Mouse (Mus musculus) MEL (cell line): ENCODE data around the gene Col10a1. TPM values are rescaled to one million over a fixed set of nuclear protein-coding genes. Genes with fewer than 3 reads are reported as not detected.

Experiments
- DNase-seq: peaks from one replicate; pipeline ENCODE4 v3.0.0; 2011; ENCODE audit warnings: low read depth, low spot score
- H3K27ac ChIP-seq: 2 replicates; pipeline ENCODE4 v1.5.1; 2012; ENCODE audit warnings: low read depth, mild to moderate bottlenecking, control low read depth, low read length, moderate library complexity; ENCODE audit not compliant: control insufficient read depth
- H3K27me3 ChIP-seq, 2 experiments: fragments of 150-350 bp in 1 of 2; sonication (generic) in 1 of 2; 2 replicates each; pipeline ENCODE4 v1.6.1; 2012; ENCODE audit warnings: low read length in 2 of 2, mild to moderate bottlenecking in 2 of 2, improper control_type of control experiment in 1 of 2, moderate library complexity in 1 of 2; ENCODE audit not compliant: insufficient read depth in 2 of 2, control insufficient read depth in 1 of 2
- H3K36me3 ChIP-seq, 2 experiments: 2 replicates each; pipeline ENCODE4 v1.6.1; 2012 to 2014; ENCODE audit warnings: low read length in 2 of 2, improper control_type of control experiment in 1 of 2, inconsistent platforms in 1 of 2, mild to moderate bottlenecking in 1 of 2; ENCODE audit not compliant: insufficient read depth in 2 of 2, control insufficient read depth in 1 of 2
- H3K4me1 ChIP-seq, 2 experiments: fragments of 150-350 bp in 1 of 2; sonication (generic) in 1 of 2; 2 replicates each; pipeline ENCODE4 v1.6.1; 2012; ENCODE audit warnings: low read length in 2 of 2, improper control_type of control experiment in 1 of 2, mild to moderate bottlenecking in 1 of 2; ENCODE audit not compliant: insufficient read depth in 2 of 2, control insufficient read depth in 1 of 2
- H3K4me3 ChIP-seq, 2 experiments: fragments of 150-350 bp in 1 of 2; sonication (generic) in 1 of 2; 2 replicates each; pipeline ENCODE4 v1.5.1; 2012; ENCODE audit warnings: low read depth in 2 of 2, low read length in 2 of 2, mild to moderate bottlenecking in 2 of 2, moderate library complexity in 2 of 2, control low read depth in 1 of 2, improper control_type of control experiment in 1 of 2; ENCODE audit not compliant: control insufficient read depth in 1 of 2, insufficient read depth in 1 of 2
- H3K79me2 ChIP-seq: 2 replicates; pipeline ENCODE4 v1.6.1; 2012; ENCODE audit warnings: mild to moderate bottlenecking, low read length, moderate library complexity; ENCODE audit not compliant: control insufficient read depth, poor library complexity, insufficient read depth
- H3K9ac ChIP-seq: 2 replicates; pipeline ENCODE4 v1.6.1; 2012; ENCODE audit warnings: low read depth, mild to moderate bottlenecking, control low read depth, low read length, moderate library complexity; ENCODE audit not compliant: control insufficient read depth, poor library complexity, severe bottlenecking
- H3K9me3 ChIP-seq: fragments of 150-350 bp; sonication (generic); replicated peaks from 2 replicates; pipeline ENCODE4 v1.6.1; 2012; ENCODE audit warnings: mild to moderate bottlenecking, low read length, improper control_type of control experiment, moderate library complexity; ENCODE audit not compliant: insufficient read depth
- BHLHE40 ChIP-seq: IDR thresholded peaks from 2 replicates; pipeline ENCODE4 v1.6.1; 2012; ENCODE audit warnings: low read depth, mild to moderate bottlenecking, inconsistent platforms, low read length, improper control_type of control experiment, borderline replicate concordance
- EP300 ChIP-seq, 2 experiments: IDR thresholded peaks; 2 replicates each; pipeline ENCODE4 v1.6.1; 2011; ENCODE audit warnings: improper control_type of control experiment in 2 of 2, low read length in 2 of 2, low read depth in 1 of 2, mild to moderate bottlenecking in 1 of 2
- ETS1 ChIP-seq: IDR thresholded peaks from 2 replicates; pipeline ENCODE4 v1.6.1; 2012; ENCODE audit warnings: low read depth, mild to moderate bottlenecking, inconsistent platforms, low read length, improper control_type of control experiment, moderate library complexity
- JUND ChIP-seq: IDR thresholded peaks from 2 replicates; pipeline ENCODE4 v1.6.1; 2011; ENCODE audit warnings: low read depth, mild to moderate bottlenecking, improper control_type of control experiment, low read length
- MAZ ChIP-seq: IDR thresholded peaks from 2 replicates; pipeline ENCODE4 v1.6.1; 2012; ENCODE audit warnings: low read depth, mild to moderate bottlenecking, inconsistent platforms, low read length, improper control_type of control experiment
- MEF2A ChIP-seq: IDR thresholded peaks from 2 replicates; pipeline ENCODE4 v1.6.1; 2014; ENCODE audit warnings: low read depth, mild to moderate bottlenecking, inconsistent platforms, low read length, improper control_type of control experiment; ENCODE audit not compliant: poor library complexity, insufficient replicate concordance, severe bottlenecking; ENCODE audit errors: extremely low read depth
- MYB ChIP-seq: IDR thresholded peaks from 2 replicates; pipeline ENCODE4 v1.6.1; 2011; ENCODE audit warnings: mild to moderate bottlenecking, low read depth, low read length, improper control_type of control experiment
- MYC ChIP-seq: IDR thresholded peaks from 2 replicates; pipeline ENCODE4 v1.6.1; 2011; ENCODE audit warnings: low read depth, mild to moderate bottlenecking, low read length, improper control_type of control experiment, moderate library complexity
- NELFE ChIP-seq: IDR thresholded peaks from 2 replicates; pipeline ENCODE4 v1.6.1; 2011; ENCODE audit warnings: low read depth, low read length, improper control_type of control experiment
- NRF1 ChIP-seq: IDR thresholded peaks from 2 replicates; pipeline ENCODE4 v1.6.1; 2014; ENCODE audit warnings: low read depth, mild to moderate bottlenecking, inconsistent platforms, low read length, improper control_type of control experiment, moderate library complexity; ENCODE audit not compliant: poor library complexity, insufficient read depth, severe bottlenecking
- POLR2A ChIP-seq, 2 experiments: IDR thresholded peaks; 2 replicates each; pipeline ENCODE4 v1.6.1; 2011 to 2012; ENCODE audit warnings: low read length in 2 of 2, mild to moderate bottlenecking in 2 of 2, control low read depth in 1 of 2, improper control_type of control experiment in 1 of 2, low read depth in 1 of 2, moderate library complexity in 1 of 2; ENCODE audit not compliant: control insufficient read depth in 1 of 2, insufficient read depth in 1 of 2, poor library complexity in 1 of 2
- POLR2AphosphoS2 ChIP-seq: IDR thresholded peaks from 2 replicates; pipeline ENCODE4 v1.6.1; 2011; ENCODE audit warnings: low read length, improper control_type of control experiment
- RAD21 ChIP-seq: IDR thresholded peaks from 2 replicates; pipeline ENCODE4 v1.6.1; 2011; ENCODE audit warnings: mild to moderate bottlenecking, low read depth, low read length, improper control_type of control experiment
- TBP ChIP-seq: IDR thresholded peaks from 2 replicates; pipeline ENCODE4 v1.8.0; 2011; ENCODE audit warnings: low read depth, low read length, improper control_type of control experiment
- TCF12 ChIP-seq: IDR thresholded peaks from 2 replicates; pipeline ENCODE4 v1.6.1; 2014; ENCODE audit warnings: low read depth, mild to moderate bottlenecking, inconsistent platforms, low read length, improper control_type of control experiment, moderate library complexity
- USF1 ChIP-seq: IDR thresholded peaks from 2 replicates; pipeline ENCODE4 v1.6.1; 2014; ENCODE audit warnings: low read depth, mild to moderate bottlenecking, inconsistent platforms, low read length, improper control_type of control experiment, moderate library complexity
- USF2 ChIP-seq, 2 experiments: IDR thresholded peaks; 2 replicates each; pipeline ENCODE4 v1.6.1; 2011 to 2012; ENCODE audit warnings: improper control_type of control experiment in 2 of 2, low read length in 2 of 2, borderline replicate concordance in 1 of 2, inconsistent platforms in 1 of 2, low read depth in 1 of 2, mild to moderate bottlenecking in 1 of 2; ENCODE audit not compliant: insufficient read depth in 1 of 2
- ZC3H11A ChIP-seq: IDR thresholded peaks from 2 replicates; pipeline ENCODE4 v1.6.1; 2012; ENCODE audit warnings: low read depth, mild to moderate bottlenecking, inconsistent platforms, low read length, improper control_type of control experiment
- ZMIZ1 ChIP-seq: IDR thresholded peaks from 2 replicates; pipeline ENCODE4 v1.6.1; 2012; ENCODE audit warnings: low read depth, mild to moderate bottlenecking, inconsistent platforms, low read length, improper control_type of control experiment, moderate library complexity
- polyA plus RNA-seq, 2 experiments: library from polyadenylated mRNA; stranded (reverse) in 1 of 2; unstranded in 1 of 2; fragments of >175 nt in 1 of 2; fragments of >200 nt in 1 of 2; gene quantifications; 2 replicates each; pipeline versions ENCODE4 v1.2.1 to v1.2.4; 2012; ENCODE audit warnings: low replicate concordance in 2 of 2, low read depth in 1 of 2; ENCODE audit not compliant: insufficient read length in 2 of 2, insufficient read depth in 1 of 2, missing spikeins in 1 of 2
- total RNA-seq: library from RNA; depleted of rRNA; stranded (reverse); fragments of 300-350 nt; gene quantifications from 2 replicates; pipeline ENCODE4 v1.2.3, GENCODE M21; 2012; rRNA removed

The Col10a1 gene
- total RNA-seq = 0.03 TPM in 1 of 2 replicates, not detected in the other
- polyA plus RNA-seq = under 1 TPM in 1 of 2 experiments, not detected in 1; 0.07 TPM

- no peak for DNase-seq
- H3K9me3 ChIP-seq = no peaks in the 10 kb centered on the region
- H3K9ac ChIP-seq = no peak within 1 kb of the TSS
- H3K79me2 ChIP-seq = no peaks in the 10 kb centered on the region
- no peak within 1 kb of the TSS for H3K27ac ChIP-seq
- no peak within 1 kb of the TSS for H3K4me3 ChIP-seq
- H3K36me3 ChIP-seq = no peaks in the 10 kb centered on the region
- TF ChIP-seq POLR2AphosphoS2 = no peak
- no peak for TF ChIP-seq USF1
- TF ChIP-seq TBP = no peak
- no peak for TF ChIP-seq MAZ
- TF ChIP-seq ZMIZ1 = no peak
- TF ChIP-seq MYB = no peak
- no peak for TF ChIP-seq ZC3H11A
- H3K27me3 ChIP-seq = no peaks in the 10 kb centered on the region
- H3K4me1 ChIP-seq = no peaks in the 10 kb centered on the region
Observed at GRCm38 (mm10) chr10:34389681-34390080, at the start of gene Col10a1. Col10a1 (plus strand) TSS chr10:34389981.

- no peak overlapping the region for H3K27ac ChIP-seq
- no peaks in the 10 kb centered on the region for H3K36me3 ChIP-seq
- no peak overlapping the region for H3K9ac ChIP-seq
- H3K9me3 ChIP-seq = no peaks in the 10 kb centered on the region
- no peaks in the 10 kb centered on the region for H3K79me2 ChIP-seq
- no peaks in the 10 kb centered on the region for H3K27me3 ChIP-seq
- no peak overlapping the region for H3K4me3 ChIP-seq
- no peaks in the 10 kb centered on the region for H3K4me1 ChIP-seq
- DNase-seq = no peak
- TF ChIP-seq POLR2A (IDR thresholded peaks at IDR 0.05; ENCODE audit: control insufficient read depth in 1 of 2, insufficient read depth in 1 of 2, low read depth in 1 of 2, low read length in 2 of 2, poor library complexity in 1 of 2) (no peak), MYC (no peak), TBP (no peak)
Observed at GRCm38 (mm10) chr10:34341014-34341413, 48.8 kb upstream of the Col10a1 start.

- Histone ChIP-seq H3K79me2 (no peaks in the 10 kb centered on the region), H3K27me3 (no peaks in the 10 kb centered on the region), H3K4me3 (no peak overlapping the region), H3K9me3 (no peaks in the 10 kb centered on the region), H3K27ac (no peak overlapping the region), H3K36me3 (no peaks in the 10 kb centered on the region), H3K9ac (no peak overlapping the region), H3K4me1 (no peaks in the 10 kb centered on the region)
- no peak for DNase-seq
- TF ChIP-seq TBP (no peak), BHLHE40 (no peak), USF2 (IDR thresholded peaks at IDR 0.05; ENCODE audit: borderline replicate concordance in 1 of 2, insufficient read depth in 1 of 2, low read depth in 1 of 2, low read length in 2 of 2) (no peak), JUND (no peak), RAD21 (no peak), NRF1 (no peak), ETS1 (no peak), ZC3H11A (no peak), MYC (no peak), USF1 (no peak), TCF12 (no peak), ZMIZ1 (no peak), EP300 (IDR thresholded peaks at IDR 0.05; ENCODE audit: low read depth in 1 of 2, low read length in 2 of 2) (no peak), MEF2A (no peak), NELFE (no peak)
Observed at GRCm38 (mm10) chr10:34341886-34342285, 47.9 kb upstream of the Col10a1 start.
